Mouse (Mus musculus) liver, embryonic 14.5 days (tissue): ENCODE data around the gene Selenon.

Source experiments
- CTCF ChIP-seq: IDR thresholded peaks from 2 replicates; pipeline ENCODE4 v1.5.1; 2016; ENCODE audit warnings: antibody characterized with exemption, low read depth, control low read depth
- EP300 ChIP-seq: IDR thresholded peaks from 2 replicates; pipeline ENCODE4 v1.6.1; 2016; ENCODE audit warnings: antibody characterized with exemption, low read depth

GRCm38 (mm10) chr4:134548169-134548938 lies 3.6 kb downstream of the Selenon start:
- TF ChIP-seq CTCF (no peak), EP300 (no peak)
